Mouse (Mus musculus) cerebellum, adult (tissue): Measurements from ENCODE around the gene Cep112.

Experiments
- ATAC-seq: cut with Nextera tagmentation; 2 replicates; pipeline ENCODE4 v1.9.2; 2017; ENCODE audit warnings: mild to moderate bottlenecking, moderate library complexity, mixed read lengths; ENCODE audit not compliant: insufficient number of reproducible peaks, low FRiP score, low TSS enrichment

The Cep112 gene

DNA sequence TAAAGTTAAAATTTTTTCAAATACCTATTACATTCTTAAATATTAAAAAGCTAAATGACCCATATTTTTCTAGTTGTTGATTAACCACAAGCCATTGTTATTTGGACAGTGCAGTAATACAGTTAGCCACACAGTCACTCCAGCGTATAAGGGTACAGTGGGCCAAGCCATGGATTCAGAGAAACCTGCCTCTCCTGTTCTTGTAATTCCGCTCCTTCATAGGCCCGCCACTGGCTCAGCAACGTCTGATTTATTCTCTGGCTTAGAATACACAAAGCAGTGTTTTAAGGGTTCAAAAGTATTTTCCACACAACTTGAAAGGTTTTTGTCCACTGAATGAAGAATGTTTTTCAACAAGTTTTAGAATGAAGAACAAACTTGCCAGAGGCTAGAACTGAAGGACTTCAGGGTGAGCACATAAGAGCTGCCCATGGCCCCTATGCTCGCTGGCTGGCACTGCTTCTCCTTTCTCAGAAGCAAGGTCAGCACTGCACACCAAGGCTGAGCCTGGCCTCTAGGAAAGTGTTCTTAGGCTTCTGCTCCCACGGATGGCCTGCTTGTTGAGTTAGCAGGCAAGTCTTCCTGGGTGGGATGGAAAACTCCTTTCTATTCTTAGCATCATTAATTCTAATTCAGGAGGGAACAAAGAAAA lies 349.2 kb downstream of the Cep112 start:
- ATAC-seq = no peak

DNA sequence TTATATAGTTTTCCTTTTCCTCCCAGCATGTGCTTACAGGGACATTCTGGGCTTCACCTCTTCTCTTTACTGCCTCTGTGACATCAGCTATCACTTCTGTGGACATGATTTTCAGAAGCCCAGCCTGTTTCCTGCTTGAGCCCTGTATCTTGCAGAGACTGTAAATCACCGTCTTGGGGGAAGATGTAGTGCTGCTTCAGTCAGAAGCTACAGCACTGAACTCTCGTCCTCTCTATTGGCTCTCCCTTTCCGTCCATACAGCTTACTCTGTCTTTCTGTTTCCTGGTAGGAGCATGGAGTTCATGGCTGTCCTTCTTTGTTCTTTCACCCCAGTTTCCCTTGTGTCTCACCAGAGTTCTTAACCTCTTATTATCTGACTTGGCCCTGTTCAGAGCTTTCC lies 352.2 kb downstream of the Cep112 start:
- no peak for ATAC-seq

DNA sequence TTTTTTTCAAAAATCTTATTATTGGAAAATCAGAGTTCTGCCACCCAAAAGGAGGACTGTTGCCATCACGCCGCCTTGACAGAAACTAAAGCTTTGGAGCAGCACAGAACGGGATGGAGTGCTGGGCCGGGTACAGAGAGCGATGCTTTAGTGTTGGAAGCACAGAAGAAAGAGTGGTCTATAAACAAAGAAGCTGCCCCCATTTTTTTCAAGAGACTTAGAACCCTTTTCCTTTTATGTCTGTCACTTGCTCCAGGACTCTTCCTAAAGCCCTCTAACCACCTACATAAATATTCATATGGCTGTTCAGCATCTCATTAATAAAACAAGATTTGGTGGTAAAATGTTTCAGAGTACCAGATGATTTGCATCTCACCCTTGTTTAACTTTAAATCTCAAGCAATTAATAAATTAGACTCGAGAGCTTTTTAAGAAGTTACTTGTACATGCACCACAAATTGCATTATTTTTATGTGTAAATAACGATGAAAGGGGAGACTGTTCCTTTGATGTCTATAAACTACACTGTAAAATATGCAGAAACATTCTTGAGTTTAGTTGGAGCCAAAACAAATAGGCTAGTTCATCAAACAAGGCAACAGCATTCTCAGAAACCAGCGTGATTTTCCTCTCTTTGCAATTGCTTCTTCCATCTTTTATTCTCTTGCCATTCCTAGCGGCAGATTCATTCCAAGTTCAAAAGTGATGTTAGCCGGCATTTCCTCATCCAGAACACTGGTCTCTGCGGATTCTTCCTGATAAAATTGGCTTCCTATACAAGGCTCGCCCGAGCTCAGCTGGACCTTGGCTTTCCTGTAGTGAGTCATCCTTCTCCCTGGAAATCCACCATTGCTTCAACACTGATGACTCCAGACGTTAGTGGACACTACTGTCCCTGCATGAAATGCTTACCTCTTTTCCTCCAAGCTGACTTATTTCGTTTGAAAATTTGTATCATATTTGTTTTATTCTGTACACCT lies 355.6 kb downstream of the Cep112 start:
- no peak for ATAC-seq

DNA sequence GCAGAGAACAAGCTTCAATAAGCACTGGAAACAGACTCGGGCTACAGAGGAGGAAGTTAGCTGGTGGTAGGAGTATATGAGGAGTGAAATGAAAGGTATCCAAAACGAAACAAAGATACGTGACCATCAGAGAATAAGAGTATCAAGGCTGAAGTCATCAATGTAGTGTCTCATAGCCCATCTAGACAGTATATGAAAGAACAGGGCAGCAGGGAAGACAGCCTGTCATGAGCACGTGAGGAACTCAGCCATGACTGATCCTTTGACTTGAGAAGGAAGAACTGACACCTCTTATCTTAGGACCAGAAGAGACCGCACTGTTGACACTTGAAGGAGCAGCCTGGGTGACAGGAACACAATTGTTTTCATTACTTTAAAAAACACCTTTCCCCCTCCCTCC lies 373.4 kb downstream of the Cep112 start:
- no peak for ATAC-seq

DNA sequence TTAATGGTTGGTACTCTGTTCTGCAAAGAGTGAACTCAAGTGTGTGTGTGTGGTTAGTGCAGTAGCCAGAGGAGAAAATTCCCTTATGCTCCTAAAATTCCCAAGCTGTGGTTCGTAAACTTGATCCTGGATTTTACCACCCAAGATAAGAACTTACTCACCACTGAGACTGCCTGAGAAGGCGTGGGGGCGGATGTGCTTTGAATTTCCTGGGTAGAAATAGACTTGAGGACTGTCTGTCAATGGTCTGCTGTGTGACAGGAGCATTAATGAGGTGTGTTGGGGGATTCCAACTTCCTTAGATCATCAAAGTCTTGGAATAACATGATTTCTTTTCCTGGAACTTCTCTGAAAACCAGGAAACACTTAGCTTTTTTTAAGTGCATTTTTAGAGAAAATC lies 374.7 kb downstream of the Cep112 start:
- no peak for ATAC-seq

DNA sequence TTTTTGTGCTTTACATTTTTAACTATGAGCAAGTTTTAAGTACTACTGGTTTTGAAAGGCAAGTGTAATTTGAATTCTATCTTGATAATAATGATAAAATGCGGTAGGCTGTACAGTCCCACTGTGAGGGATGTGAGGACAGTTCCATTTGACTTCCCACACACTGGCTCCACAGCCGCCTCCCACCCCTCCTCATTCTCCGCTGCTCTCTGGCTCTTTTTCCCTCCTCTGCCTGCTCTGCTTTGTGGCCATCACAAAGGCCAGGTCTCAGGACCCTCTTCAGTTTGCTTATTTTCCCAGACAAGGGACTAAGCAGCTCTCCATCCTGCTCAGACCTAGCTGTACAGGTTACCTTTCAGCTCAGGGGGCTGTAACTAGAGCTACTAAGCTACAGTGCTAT lies 379.0 kb downstream of the Cep112 start:
- no peak for ATAC-seq

DNA sequence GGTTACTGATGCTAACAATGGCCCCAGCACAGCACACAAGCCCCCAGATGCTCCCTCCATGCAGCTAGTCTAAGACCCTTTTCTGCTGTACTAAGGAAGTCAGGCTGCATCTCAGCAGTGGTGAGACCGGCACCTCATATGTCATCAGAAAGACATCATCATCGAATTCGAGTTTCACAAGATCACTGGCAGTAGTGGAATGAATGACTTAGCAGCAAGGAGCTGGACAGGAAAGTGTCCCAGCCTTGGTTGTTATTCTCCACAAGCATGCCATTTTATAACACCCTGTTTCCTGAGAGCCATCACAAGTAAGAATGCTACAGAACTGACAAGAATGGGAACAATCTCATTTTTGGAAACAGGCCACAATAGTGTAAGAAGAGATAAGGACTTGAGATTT lies 381.0 kb downstream of the Cep112 start:
- no peak for ATAC-seq

DNA sequence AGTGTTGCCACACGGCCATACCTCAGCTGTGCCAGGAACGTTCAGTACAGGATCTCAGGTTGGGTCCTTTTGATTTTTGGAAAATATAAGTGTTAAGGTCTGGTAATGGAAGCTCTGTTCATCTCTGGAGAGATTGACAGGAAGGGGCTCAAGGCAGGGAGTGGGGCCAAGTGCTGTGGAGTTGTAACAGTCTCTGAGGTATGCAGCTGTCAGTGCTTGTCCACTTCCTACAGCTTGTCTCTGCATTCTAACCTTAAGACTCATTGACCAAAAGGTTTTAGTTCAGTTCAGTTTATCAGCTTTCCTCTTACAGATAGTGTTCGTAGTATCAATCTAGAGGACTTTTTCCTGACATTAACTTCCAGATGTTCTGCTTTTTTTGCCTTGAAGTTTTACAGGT lies 384.6 kb downstream of the Cep112 start:
- ATAC-seq = no peak

DNA sequence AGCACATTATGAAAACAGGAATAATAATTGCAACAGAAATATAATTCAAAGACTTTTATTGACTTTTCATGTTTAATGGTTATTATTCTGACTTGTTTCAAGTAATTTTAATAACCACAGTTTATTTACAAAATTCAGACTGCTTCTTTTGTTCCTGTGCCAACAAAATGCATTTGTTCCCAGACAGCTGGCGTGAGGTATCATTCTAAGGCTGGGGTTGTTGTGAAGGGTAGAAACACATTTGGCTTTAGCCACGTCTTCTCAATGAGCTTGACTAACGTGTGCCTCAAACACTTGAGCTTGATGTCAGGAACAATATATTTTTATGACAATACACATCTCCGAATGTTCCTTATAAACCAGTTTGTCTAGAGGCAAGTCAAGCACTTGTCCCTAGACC lies 396.8 kb downstream of the Cep112 start:
- ATAC-seq = no peak

DNA sequence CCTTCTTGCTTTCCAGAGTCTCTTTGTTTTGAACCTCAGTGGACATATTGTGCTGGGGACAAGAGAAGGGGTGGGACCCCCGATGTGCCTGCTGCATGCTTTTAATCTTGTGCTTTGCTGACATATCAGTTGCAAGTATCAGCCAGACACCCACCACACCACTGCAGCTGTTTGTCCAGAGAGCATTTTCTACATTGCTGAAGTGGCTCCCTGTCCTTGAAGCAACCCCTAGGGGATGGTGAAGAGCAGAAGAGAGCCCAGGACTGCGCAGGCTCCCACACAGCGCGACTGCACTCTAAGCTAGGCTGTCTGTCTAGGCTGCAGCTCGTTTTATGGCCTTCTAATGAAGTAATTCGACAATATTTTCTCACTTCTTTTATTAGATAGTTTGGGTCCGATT lies 397.3 kb downstream of the Cep112 start:
- no peak for ATAC-seq

DNA sequence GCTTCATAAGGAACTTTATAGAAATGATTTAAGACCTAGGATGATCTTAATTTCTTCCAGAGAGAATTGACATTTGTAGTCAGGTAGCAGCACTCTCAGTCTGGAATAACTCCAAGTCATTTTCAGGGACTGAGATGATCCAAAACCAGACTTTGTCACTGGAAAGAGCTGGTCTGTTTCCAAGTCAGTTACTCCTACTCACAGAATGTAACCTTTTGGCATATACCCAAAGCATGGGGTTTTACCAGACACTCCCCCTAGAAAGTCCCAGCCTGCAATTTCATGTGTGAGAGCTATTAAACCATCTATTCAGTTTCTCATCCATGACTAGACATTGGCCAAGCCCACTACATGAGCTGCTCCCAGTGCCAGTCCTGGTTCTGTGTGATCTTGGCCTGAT lies 402.3 kb downstream of the Cep112 start:
- no peak for ATAC-seq

DNA sequence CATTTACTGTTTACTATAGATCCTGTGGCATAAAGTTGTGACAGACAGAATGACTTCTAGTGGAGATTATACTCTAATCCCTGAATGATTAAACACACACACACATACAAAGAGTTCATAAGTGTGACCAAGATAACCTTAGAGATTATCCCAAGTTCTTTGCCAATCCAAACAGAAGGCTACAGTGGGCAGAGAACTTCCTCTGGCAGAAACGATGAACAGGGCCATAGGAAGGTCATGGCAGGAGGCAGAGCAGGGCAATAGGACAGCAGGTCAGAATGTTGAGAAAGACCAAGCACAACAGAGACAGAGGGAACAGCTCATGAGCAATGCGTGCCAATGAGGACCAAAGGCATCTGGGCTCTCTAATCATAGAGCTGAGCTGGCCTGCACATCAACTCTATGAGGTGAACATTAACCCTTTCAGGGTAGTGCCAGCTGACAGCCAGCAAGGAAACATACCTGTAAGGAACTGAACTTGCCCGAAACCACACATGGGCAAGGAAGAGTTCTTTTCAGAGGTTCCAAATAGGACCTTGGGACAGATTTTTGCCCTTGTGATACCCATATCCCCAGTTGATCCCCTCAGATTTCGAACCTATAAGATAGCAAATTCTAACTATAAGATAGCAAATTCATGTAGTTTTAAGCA lies 403.5 kb downstream of the Cep112 start:
- no peak for ATAC-seq

DNA sequence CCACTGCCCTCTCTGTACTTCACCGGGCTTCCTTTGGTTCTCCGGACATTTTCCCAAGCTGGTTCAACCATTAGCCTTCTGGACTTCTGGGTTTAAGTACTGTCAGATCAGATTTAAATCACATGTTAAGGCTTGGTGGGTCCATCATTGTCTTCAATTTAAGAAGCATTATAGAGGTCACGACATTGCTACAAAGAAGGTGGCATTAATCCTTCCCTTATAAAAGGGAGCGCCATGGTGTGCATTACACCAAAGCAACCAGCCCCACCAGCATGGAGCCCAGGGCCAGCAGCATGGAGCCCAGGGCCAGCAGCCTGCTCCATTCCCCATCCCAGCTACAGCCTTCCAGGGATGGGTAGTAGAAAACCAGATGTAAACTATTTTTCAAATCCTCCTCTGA lies 411.7 kb downstream of the Cep112 start:
- no peak for ATAC-seq

DNA sequence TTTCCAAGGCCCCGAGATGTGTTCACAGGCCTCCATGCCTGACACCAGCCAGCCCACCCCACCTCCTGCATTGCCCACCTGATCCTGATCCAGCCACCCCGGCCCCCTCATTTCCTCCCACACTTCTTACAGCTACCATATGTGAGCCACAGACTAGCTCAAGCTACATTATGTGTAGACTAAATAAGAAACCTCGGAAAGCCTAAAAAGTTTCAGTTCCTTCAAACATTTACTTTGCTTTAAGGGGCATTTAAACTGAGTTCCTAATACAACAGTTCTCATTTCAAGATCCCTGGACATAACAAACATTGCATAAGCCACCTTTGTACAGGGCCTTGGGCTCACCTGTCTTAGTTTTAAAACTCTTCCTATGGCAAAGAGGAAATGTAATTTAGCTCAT lies 415.2 kb downstream of the Cep112 start:
- ATAC-seq = no peak

DNA sequence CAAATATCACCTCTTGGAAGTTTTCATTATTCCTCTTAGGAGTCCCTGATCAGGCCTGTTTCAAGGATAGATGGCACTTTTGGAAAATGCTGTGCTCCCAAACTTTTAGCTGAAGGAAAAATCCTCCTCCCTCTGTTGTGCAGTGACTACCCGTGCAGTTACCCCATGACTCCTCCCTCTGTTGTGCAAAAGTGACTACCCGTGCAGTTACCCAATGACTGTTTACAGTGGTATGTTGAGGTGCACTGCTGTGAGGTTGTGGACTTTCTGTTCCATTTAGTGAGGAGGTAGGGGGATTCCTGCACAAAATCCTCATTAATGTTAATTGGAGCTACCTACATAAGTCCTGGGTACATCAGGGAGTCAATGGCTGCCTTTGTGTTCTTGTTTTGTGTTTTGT lies 417.8 kb downstream of the Cep112 start:
- no peak for ATAC-seq

DNA sequence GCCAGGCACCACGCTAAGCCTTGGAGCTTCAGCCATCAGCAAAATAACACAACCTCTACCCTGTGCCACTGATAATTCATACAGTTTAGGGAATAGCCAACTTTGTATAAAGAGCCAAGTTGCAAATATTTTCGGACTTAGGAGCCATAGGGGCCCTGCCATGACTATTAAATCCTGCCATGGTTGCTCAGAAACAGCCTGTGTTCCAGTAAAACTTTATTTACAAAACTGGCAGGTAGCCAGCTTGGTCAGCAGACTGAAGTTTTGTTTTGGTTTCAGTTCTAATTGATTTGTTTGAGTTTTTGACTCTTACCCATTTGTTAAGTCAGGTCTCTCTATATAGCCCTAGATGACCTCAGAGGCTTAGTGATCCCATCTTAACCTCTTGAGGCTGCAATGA lies 421.0 kb downstream of the Cep112 start:
- ATAC-seq = no peak

DNA sequence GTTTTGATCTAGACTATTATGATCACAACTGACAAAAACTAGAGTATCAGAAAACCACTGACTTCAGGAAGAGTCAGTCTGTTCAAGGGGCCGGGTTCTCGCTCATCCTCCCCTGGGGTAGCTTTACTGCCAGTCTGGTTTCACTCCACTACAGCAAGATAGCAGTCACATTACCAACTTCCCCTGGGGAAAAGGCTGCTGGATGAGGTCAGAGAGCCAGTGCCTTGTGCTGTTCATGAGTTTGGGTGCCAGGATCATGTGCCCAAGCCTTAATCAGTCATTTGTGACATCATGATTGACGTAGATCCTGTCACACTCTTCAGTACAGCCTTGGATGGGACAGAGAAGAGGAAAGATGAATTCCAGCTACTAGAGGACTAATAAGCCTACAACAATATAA lies 421.5 kb downstream of the Cep112 start:
- ATAC-seq = no peak

DNA sequence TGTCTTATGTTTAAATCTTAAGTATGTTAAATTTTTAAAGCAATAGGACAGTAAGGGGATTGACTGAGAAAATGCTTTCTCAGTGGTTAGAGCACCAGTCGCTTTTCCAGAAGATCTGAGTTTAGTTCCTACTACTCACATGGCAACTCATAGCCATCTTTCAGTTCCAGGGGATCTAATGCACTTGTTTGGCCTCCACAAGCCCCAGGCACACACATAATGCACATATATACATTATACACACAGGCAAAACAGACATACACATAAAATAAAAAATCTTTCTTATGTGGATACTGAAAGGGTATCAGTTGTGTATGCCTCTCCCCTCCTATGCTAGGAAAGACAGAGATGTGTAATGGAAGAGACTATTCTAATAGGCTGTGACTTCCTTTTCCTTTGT lies 426.8 kb downstream of the Cep112 start:
- ATAC-seq = no peak

DNA sequence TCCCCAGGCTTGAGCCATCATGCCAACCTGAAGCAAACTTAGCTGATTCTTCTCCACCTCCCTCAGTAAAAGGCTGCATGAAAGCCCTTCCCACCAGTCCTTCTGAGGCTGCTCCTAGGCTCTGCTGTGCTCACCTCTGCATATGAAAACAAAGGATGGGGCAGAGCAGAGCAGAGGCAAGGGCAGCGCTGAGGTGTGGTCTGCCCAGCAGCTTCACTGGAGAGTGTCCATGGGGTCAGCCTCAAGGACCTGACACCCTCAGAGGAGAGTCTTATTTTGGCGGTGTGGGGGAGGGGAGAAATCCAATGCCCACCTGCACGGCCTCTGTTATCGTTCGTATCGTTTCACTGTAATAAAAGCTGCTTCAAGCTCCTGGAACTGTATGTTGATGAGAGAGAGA lies 432.3 kb downstream of the Cep112 start:
- no peak for ATAC-seq

DNA sequence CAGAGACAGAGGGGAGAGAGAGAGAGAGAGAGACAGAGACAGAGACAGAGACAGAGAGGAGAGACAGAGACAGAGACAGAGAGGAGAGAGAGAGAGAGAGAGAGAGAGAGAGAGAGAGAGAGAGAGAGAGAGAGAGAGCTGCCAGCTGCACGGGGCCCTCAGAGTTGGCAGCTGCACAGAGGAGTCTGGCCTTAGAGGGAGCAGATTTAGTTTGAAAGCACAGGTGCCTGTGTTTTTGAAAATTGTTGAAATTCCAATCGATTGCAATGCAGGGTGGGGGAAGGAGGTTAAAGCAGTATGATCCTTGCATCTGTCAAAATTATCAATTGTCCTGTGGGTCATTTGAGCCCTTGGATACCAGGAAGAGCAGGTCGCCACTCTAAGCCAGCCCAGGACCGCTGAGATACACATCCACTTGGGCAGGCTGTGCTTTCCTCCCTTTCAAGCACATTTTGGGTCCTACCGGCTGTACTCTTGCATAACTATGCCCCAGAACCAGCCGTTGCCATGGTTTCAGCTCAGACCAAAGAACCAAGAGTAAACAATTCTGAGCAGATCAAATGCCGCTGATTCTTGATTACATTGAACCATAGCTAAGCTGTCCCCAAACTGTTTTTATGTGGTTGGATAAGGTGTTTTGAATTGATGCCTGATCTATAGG lies 432.8 kb downstream of the Cep112 start:
- no peak for ATAC-seq

DNA sequence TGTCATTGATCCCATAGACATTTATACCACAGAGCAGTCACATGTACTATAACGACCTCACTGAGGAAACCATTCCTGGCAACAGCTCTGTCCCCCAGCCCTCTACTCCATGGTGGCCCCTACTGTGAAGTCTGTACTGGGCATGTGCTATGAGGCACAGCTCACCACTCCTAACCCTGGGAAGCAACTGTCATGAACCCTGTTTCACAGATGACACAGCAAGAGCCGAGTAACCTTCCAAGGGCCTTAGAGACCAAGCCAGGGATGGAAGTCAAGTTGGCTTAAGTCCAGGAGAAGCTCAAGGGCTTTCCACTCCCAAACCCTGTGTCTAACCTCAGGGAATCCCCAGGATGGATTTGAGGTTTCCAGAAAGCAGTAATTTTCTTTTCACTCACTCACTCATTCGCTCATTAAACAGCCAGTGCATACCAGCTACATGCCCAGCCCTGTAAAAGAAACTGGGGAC lies 433.4 kb downstream of the Cep112 start:
- ATAC-seq = no peak
